ENCODE assay signal across 11 mouse cellular contexts in the genomic region with DNA sequence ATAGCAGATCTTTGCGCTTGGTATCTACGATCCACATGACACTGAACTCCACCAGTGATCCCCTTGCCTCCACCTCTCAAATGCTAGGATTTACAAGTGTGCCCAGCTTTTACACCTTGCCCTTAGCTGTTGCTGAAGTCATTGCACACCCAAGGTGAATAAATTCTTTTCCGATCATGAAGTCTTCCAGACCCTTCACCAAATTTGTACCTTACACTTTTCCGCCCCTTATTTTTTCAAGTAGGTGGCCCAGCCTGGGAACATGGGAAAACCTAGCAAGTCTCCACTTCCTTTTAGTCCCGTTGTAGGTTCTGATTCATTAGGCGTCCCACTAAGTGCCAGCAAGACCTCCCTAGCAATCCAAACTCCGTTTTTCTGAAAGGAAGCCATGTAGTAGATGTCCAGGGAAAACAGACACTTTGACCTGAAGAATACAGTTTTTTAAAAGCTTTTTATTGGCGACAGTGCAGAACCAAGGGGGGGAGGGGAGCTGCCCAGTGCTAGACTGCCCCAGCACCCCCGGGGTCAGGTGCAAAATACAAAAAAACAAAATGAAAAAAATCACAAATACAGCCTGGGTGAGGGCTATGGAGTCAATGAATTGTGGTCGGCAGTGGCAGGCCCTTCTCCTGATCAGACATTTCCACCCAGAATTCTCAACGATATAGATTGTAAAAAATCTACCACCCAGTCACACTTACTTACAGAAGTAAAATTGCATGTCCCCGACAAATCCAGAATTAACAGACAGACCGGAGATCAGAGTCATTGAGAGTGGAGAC. TPM values are rescaled to one million over a fixed set of nuclear protein-coding genes. Genes with fewer than 3 reads are reported as not detected.
DNase-seq lines count a peak whose midpoint lies in the region; ATAC-seq and TF ChIP-seq lines count a peak whose summit lies in the region.
"Had no signal": no experiment of that assay in that cellular context is flagged by ENCODE, and none has a peak within 500 bp of the region (broad histone marks: within the 10 kb centered on the region; RNA-seq: fewer than 3 reads in every experiment).

No protein-coding gene starts in this region.

- peak overlapping the region; percentile 56 for H3K4me3 ChIP-seq in kidney, embryonic 15.5 days (replicated peaks)
- peak overlapping the region; percentile 48; the same call in 1 of the 2 replicates for H3K4me3 ChIP-seq in embryonic facial prominence, embryonic 14.5 days (ENCODE audit: low read depth, low read length)
- H3K4me3 ChIP-seq in hindbrain, embryonic 14.5 days (replicated peaks; ENCODE audit: low read length) = no peak overlapping the region
- H3K4me3 ChIP-seq in midbrain, postnatal 0 days (ENCODE audit: low read depth, low read length) = peak overlapping the region; percentile 38

- DNase-seq in kidney, postnatal 14 days = no peak
- no peak for DNase-seq in embryonic facial prominence, embryonic 14.5 days (ENCODE audit: low spot score)
- no peak for DNase-seq in hindbrain, embryonic 14.5 days (ENCODE audit: low spot score)
- DNase-seq in midbrain, postnatal 0 days (ENCODE audit: low spot score) = no peak
- DNase-seq in ovary, postnatal 36 days (ENCODE audit: low spot score) = no peak
- no peak for DNase-seq in embryo, embryonic 10 days (ENCODE audit: low spot score)
- DNase-seq in thymus, adult 18-20 months = no peak
- DNase-seq: adrenal gland, adult 8-10 months had no signal

- no peak overlapping the region for H3K27ac ChIP-seq in kidney, embryonic 15.5 days
- no peak overlapping the region for H3K27ac ChIP-seq in embryonic facial prominence, embryonic 14.5 days (replicated peaks; ENCODE audit: low read depth, low read length)
- H3K27ac ChIP-seq in hindbrain, embryonic 14.5 days = no peak overlapping the region
- no peak overlapping the region for H3K27ac ChIP-seq in midbrain, postnatal 0 days (ENCODE audit: low read depth, low read length)
- H3K27ac ChIP-seq: liver, embryonic 14.5 days had no signal

- no peaks in the 10 kb centered on the region for H3K9me3 ChIP-seq in kidney, embryonic 15.5 days (replicated peaks)
- no peaks in the 10 kb centered on the region for H3K9me3 ChIP-seq in embryonic facial prominence, embryonic 14.5 days (ENCODE audit: control insufficient read depth, low read length)
- no peaks in the 10 kb centered on the region for H3K9me3 ChIP-seq in hindbrain, embryonic 14.5 days (ENCODE audit: control insufficient read depth, low read length)
- no peaks in the 10 kb centered on the region for H3K9me3 ChIP-seq in midbrain, postnatal 0 days (ENCODE audit: low read length)
- H3K9me3 ChIP-seq: G1E had no signal

- peak overlapping the region; percentile 58 for H3K4me2 ChIP-seq in kidney, embryonic 15.5 days
- H3K4me2 ChIP-seq in embryonic facial prominence, embryonic 14.5 days (ENCODE audit: low read depth, low read length) = peak overlapping the region; percentile 54
- peak overlapping the region; percentile 77 for H3K4me2 ChIP-seq in hindbrain, embryonic 14.5 days (replicated peaks)
- peak overlapping the region; percentile 60 for H3K4me2 ChIP-seq in midbrain, postnatal 0 days (ENCODE audit: low read depth, low read length, poor library complexity, severe bottlenecking)

- H3K36me3 ChIP-seq in kidney, embryonic 15.5 days = no peaks in the 10 kb centered on the region
- H3K36me3 ChIP-seq in embryonic facial prominence, embryonic 14.5 days (ENCODE audit: control insufficient read depth, insufficient read depth, low read length) = no peaks in the 10 kb centered on the region
- H3K36me3 ChIP-seq in hindbrain, embryonic 14.5 days (replicated peaks; ENCODE audit: control insufficient read depth, insufficient read depth) = no peaks in the 10 kb centered on the region
- no peaks in the 10 kb centered on the region for H3K36me3 ChIP-seq in midbrain, postnatal 0 days (ENCODE audit: insufficient read depth, low read length)
- H3K36me3 ChIP-seq: G1E had no signal

- H3K9ac ChIP-seq in kidney, embryonic 15.5 days = no peak overlapping the region; the same call in 1 of the 2 replicates
- H3K9ac ChIP-seq in embryonic facial prominence, embryonic 14.5 days (ENCODE audit: low read depth, low read length) = no peak overlapping the region; the same call in 1 of the 2 replicates
- 0 out of 2 replicates have a peak overlapping the region, but pooled peaks have one; percentile 60 for H3K9ac ChIP-seq in hindbrain, embryonic 14.5 days
- peak overlapping the region; percentile 54; the same call in 1 of the 2 replicates for H3K9ac ChIP-seq in midbrain, postnatal 0 days (replicated peaks; ENCODE audit: low read length, poor library complexity, severe bottlenecking)
- H3K9ac ChIP-seq: liver, embryonic 14.5 days had no signal

- ATAC-seq in kidney, embryonic 15.5 days (replicated peaks; ENCODE audit: low FRiP score) = no peak
- ATAC-seq in embryonic facial prominence, embryonic 14.5 days (ENCODE audit: low read depth) = no peak
- ATAC-seq in hindbrain, embryonic 14.5 days (ENCODE audit: low FRiP score) = no peak
- ATAC-seq in midbrain, postnatal 0 days (ENCODE audit: low FRiP score) = no peak

- peaks cover 38% of the 10 kb centered on the region for H3K4me1 ChIP-seq in kidney, embryonic 15.5 days
- H3K4me1 ChIP-seq in embryonic facial prominence, embryonic 14.5 days (ENCODE audit: control insufficient read depth, insufficient read depth, low read length) = peaks cover 5% of the 10 kb centered on the region
- H3K4me1 ChIP-seq in hindbrain, embryonic 14.5 days (replicated peaks; ENCODE audit: control insufficient read depth, insufficient read depth, low read length) = peaks cover 6% of the 10 kb centered on the region
- H3K4me1 ChIP-seq in midbrain, postnatal 0 days (ENCODE audit: insufficient read depth, low read length) = peaks cover 7% of the 10 kb centered on the region; the same call in 1 of the 2 replicates

- TF ChIP-seq CTCF in midbrain, postnatal 0 days (IDR thresholded peaks at IDR 0.05) = no peak

- 50% methylated on average over 13 of the region's 13 CpGs for WGBS in kidney, embryonic 15.5 days
- 48% methylated on average over 13 of the region's 13 CpGs for WGBS in embryonic facial prominence, embryonic 14.5 days
- WGBS in hindbrain, embryonic 14.5 days = 53% methylated on average over 13 of the region's 13 CpGs
- WGBS in midbrain, postnatal 0 days = 50% methylated on average over 13 of the region's 13 CpGs

- peaks cover 63% of the 10 kb centered on the region for H3K27me3 ChIP-seq in kidney, embryonic 15.5 days
- peaks cover 61% of the 10 kb centered on the region for H3K27me3 ChIP-seq in embryonic facial prominence, embryonic 14.5 days (replicated peaks; ENCODE audit: control insufficient read depth, insufficient read depth, low read length)
- peaks cover 62% of the 10 kb centered on the region for H3K27me3 ChIP-seq in hindbrain, embryonic 14.5 days (ENCODE audit: control insufficient read depth, insufficient read depth, low read length)
- H3K27me3 ChIP-seq in midbrain, postnatal 0 days (ENCODE audit: insufficient read depth, low read length) = peaks cover 29% of the 10 kb centered on the region

RNA-seq across cellular contexts. Expression of a gene that starts 7.4 kb away (rescaled TPM):
- polyA plus RNA-seq in kidney, embryonic 15.5 days (2015; fragmentation: Nextera tagmentation; extraction: Ambion mirVana) = 0.09 and 0.26 TPM in 2 replicates
- polyA plus RNA-seq in embryonic facial prominence, embryonic 14.5 days (2014; fragmentation: Nextera tagmentation; extraction: Ambion mirVana) = 0.15 and 0.28 TPM in 2 replicates
- 0.12 TPM in 1 of 2 replicates, not detected in the other for polyA plus RNA-seq in hindbrain, embryonic 14.5 days (2014; fragmentation: Nextera tagmentation; extraction: Ambion mirVana)
- 0.38 and 0.66 TPM in 2 replicates for total RNA-seq in midbrain, postnatal 0 days (2014; rRNA removed)
- polyA plus RNA-seq in midbrain, postnatal 0 days (2015; fragmentation: Nextera tagmentation; extraction: Ambion mirVana) = 0.10 and 0.11 TPM in 2 replicates

RNA-seq across cellular contexts. Expression of a gene that starts 20.0 kb away (rescaled TPM):
- polyA plus RNA-seq in kidney, embryonic 15.5 days (2015; fragmentation: Nextera tagmentation; extraction: Ambion mirVana) = 8.3 and 9.2 TPM in 2 replicates
- 53.7 and 57.0 TPM in 2 replicates for polyA plus RNA-seq in embryonic facial prominence, embryonic 14.5 days (2014; fragmentation: Nextera tagmentation; extraction: Ambion mirVana)
- polyA plus RNA-seq in hindbrain, embryonic 14.5 days (2014; fragmentation: Nextera tagmentation; extraction: Ambion mirVana) = 106 and 112 TPM in 2 replicates
- 160 and 172 TPM in 2 replicates for total RNA-seq in midbrain, postnatal 0 days (2014; rRNA removed)
- polyA plus RNA-seq in midbrain, postnatal 0 days (2015; fragmentation: Nextera tagmentation; extraction: Ambion mirVana) = 104 and 107 TPM in 2 replicates

RNA-seq across cellular contexts. Expression of a gene that starts 22.6 kb away (rescaled TPM):
- 0.13 TPM in 1 of 2 replicates, not detected in the other for polyA plus RNA-seq in kidney, embryonic 15.5 days (2015; fragmentation: Nextera tagmentation; extraction: Ambion mirVana)
- 0.49 TPM in 1 of 2 replicates, not detected in the other for polyA plus RNA-seq in embryonic facial prominence, embryonic 14.5 days (2014; fragmentation: Nextera tagmentation; extraction: Ambion mirVana)
- polyA plus RNA-seq in hindbrain, embryonic 14.5 days (2014; fragmentation: Nextera tagmentation; extraction: Ambion mirVana) = 0.74 and 1.0 TPM in 2 replicates
- total RNA-seq in midbrain, postnatal 0 days (2014; rRNA removed) = 1.8 and 2.2 TPM in 2 replicates
- 1.2 and 1.4 TPM in 2 replicates for polyA plus RNA-seq in midbrain, postnatal 0 days (2015; fragmentation: Nextera tagmentation; extraction: Ambion mirVana)
- total RNA-seq: adrenal gland, adult 8-10 months; G1E had no signal
- polyA plus RNA-seq: G1E had no signal

RNA-seq across cellular contexts. Expression of a gene that starts 30.8 kb away (rescaled TPM):
- polyA plus RNA-seq in kidney, embryonic 15.5 days (2015; fragmentation: Nextera tagmentation; extraction: Ambion mirVana) = 87.4 and 89.8 TPM in 2 replicates
- 70.0 and 70.7 TPM in 2 replicates for polyA plus RNA-seq in embryonic facial prominence, embryonic 14.5 days (2014; fragmentation: Nextera tagmentation; extraction: Ambion mirVana)
- 32.7 and 35.3 TPM in 2 replicates for polyA plus RNA-seq in hindbrain, embryonic 14.5 days (2014; fragmentation: Nextera tagmentation; extraction: Ambion mirVana)
- total RNA-seq in midbrain, postnatal 0 days (2014; rRNA removed) = 50.9 and 56.9 TPM in 2 replicates
- 31.4 and 32.3 TPM in 2 replicates for polyA plus RNA-seq in midbrain, postnatal 0 days (2015; fragmentation: Nextera tagmentation; extraction: Ambion mirVana)

RNA-seq across cellular contexts. Expression of a gene that starts 42.1 kb away (rescaled TPM):
- polyA plus RNA-seq in kidney, embryonic 15.5 days (2015; fragmentation: Nextera tagmentation; extraction: Ambion mirVana) = 85.7 and 87.2 TPM in 2 replicates
- 64.0 and 75.1 TPM in 2 replicates for polyA plus RNA-seq in embryonic facial prominence, embryonic 14.5 days (2014; fragmentation: Nextera tagmentation; extraction: Ambion mirVana)
- 82.6 and 86.1 TPM in 2 replicates for polyA plus RNA-seq in hindbrain, embryonic 14.5 days (2014; fragmentation: Nextera tagmentation; extraction: Ambion mirVana)
- 50.3 and 71.4 TPM in 2 replicates for total RNA-seq in midbrain, postnatal 0 days (2014; rRNA removed)
- 67.7 and 71.0 TPM in 2 replicates for polyA plus RNA-seq in midbrain, postnatal 0 days (2015; fragmentation: Nextera tagmentation; extraction: Ambion mirVana)

Comparison
In these comparisons a context has a peak if more than half of its experiments do, and no peak if none do; other contexts are left out.
1. H3K9ac ChIP-seq: peak in hindbrain, embryonic 14.5 days (single experiment) and midbrain, postnatal 0 days (single experiment); none in kidney, embryonic 15.5 days (single experiment) and embryonic facial prominence, embryonic 14.5 days (single experiment).
2. Peak in every context shown above with its lines, with median percentiles within 50 percentile points of each other: H3K4me2 ChIP-seq.